Mouse (Mus musculus) liver, embryonic 12.5 days (tissue): Measurements from ENCODE around the gene Mpig6b. TPM values are rescaled to one million over a fixed set of nuclear protein-coding genes. Genes with fewer than 3 reads are reported as not detected.

Experiments
- ATAC-seq: fragments of 200-750 bp; cut with Nextera tagmentation; 2 replicates; pipeline ENCODE4 v1.8.0; 2017; ENCODE audit warnings: moderate number of reproducible peaks, mild to moderate bottlenecking, moderate library complexity
- H3K27ac ChIP-seq: fragments of 300-500 bp; sonication (generic); 2 replicates; pipeline ENCODE4 v1.5.1; 2016; ENCODE audit warnings: mild to moderate bottlenecking
- H3K27me3 ChIP-seq: fragments of 300-500 bp; sonication (generic); replicated peaks from 2 replicates; pipeline ENCODE4 v1.6.1; 2016; ENCODE audit warnings: mild to moderate bottlenecking, moderate library complexity
- H3K36me3 ChIP-seq: fragments of 300-500 bp; sonication (generic); 2 replicates; pipeline ENCODE4 v1.6.1; 2016; ENCODE audit warnings: mild to moderate bottlenecking, moderate library complexity
- H3K4me1 ChIP-seq: fragments of 300-500 bp; sonication (generic); 2 replicates; pipeline ENCODE4 v1.6.1; 2016
- H3K4me2 ChIP-seq: fragments of 300-500 bp; sonication (generic); 2 replicates; pipeline ENCODE4 v1.6.1; 2016; ENCODE audit warnings: mild to moderate bottlenecking, moderate library complexity
- H3K4me3 ChIP-seq: fragments of 300-500 bp; sonication (generic); 2 replicates; pipeline ENCODE4 v1.5.1; 2016; ENCODE audit warnings: mild to moderate bottlenecking, moderate library complexity
- H3K9ac ChIP-seq: fragments of 300-500 bp; sonication (generic); 2 replicates; pipeline ENCODE4 v1.6.1; 2016; ENCODE audit warnings: mild to moderate bottlenecking, moderate library complexity
- H3K9me3 ChIP-seq: fragments of 300-500 bp; sonication (generic); replicated peaks from 2 replicates; pipeline ENCODE4 v1.6.1; 2016; ENCODE audit warnings: mild to moderate bottlenecking, moderate library complexity
- WGBS: fragments of 180-500 bp; shearing (Covaris S2); methylation state at CpG from one replicate; pipeline ENCODE4 v1.1.7; 2016; ENCODE audit not compliant: insufficient replicate concordance; 5-methylcytosine and 5-hydroxymethylcytosine counted together
- polyA plus RNA-seq: library from polyadenylated mRNA; unstranded; fragments of >200 nt; fragmentation: Nextera tagmentation; extraction: Ambion mirVana; gene quantifications from 2 replicates; pipeline ENCODE4 v1.2.1, GENCODE M21; 2016

The Mpig6b gene
- polyA plus RNA-seq, 1 experiment from 2014 or later: 8.7 TPM

DNA sequence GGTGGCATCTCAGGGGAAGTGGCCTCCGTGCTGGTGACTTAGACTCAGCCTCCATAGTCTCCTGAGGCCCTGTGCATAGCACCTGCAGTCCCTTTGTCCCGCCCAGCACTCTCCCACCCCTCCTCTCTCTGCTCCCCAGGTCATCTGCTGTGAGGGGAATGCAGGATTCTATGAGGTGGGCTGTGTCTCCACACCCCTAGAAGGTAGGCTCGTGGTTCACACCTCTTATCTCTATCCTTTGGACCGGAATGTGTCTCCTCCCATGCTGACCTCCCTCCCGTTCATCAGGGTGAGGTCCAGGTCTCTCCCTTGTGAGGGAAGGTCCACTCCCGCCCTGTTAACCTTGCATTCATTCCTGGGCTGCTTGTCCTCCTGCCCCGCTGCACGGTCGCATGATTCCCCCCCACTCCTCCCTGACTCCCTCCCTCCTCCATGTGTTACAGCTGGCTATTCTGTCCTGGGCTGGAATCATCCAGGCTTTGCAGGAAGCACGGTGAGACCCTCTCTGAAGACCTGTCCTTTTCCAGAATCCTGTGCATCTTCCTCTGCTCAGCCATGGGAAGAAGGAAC is 34.3 kb upstream of the Mpig6b start:
- Histone ChIP-seq H3K4me2 (no peak overlapping the region), H3K27ac (no peak overlapping the region), H3K4me1 (peaks cover 50% of the 10 kb centered on the region), H3K9me3 (no peaks in the 10 kb centered on the region), H3K4me3 (no peak overlapping the region), H3K9ac (0 out of 2 replicates have a peak overlapping the region, but pooled peaks have one; percentile 14), H3K36me3 (peaks cover 88% of the 10 kb centered on the region), H3K27me3 (no peaks in the 10 kb centered on the region)
- 66% methylated on average over 10 of the region's 10 CpGs for WGBS
- no peak for ATAC-seq

DNA sequence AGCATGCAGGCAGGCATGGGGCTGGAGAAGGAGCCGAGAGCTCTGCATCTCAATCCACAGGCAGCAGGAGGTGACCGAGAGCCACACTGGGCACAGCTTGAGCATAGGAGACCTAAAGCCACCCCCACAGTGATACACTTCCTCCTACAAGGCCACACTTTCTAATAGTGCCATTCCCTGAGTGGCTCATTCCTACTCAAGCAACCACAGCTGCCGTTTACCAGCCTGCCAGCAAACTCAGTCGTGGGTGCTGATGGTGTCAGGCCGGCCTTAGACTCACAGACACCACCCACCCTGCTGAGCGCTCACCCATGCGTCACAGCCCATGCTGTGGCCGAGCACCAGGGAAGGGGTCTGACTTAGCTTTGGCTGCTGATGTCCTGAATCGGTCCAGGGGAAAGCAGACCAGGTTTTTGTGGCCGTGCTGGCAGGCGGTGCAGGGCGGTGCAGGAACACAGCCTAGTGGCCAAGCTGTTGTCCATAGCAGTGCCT is 31.2 kb upstream of the Mpig6b start:
- Histone ChIP-seq H3K4me2 (no peak overlapping the region), H3K36me3 (peaks cover 100% of the 10 kb centered on the region), H3K4me3 (no peak overlapping the region), H3K27ac (no peak overlapping the region), H3K9ac (no peak overlapping the region), H3K27me3 (no peaks in the 10 kb centered on the region), H3K9me3 (no peaks in the 10 kb centered on the region), H3K4me1 (peaks cover 28% of the 10 kb centered on the region)
- ATAC-seq: no peak
- WGBS: 86% methylated on average over 12 of the region's 12 CpGs

DNA sequence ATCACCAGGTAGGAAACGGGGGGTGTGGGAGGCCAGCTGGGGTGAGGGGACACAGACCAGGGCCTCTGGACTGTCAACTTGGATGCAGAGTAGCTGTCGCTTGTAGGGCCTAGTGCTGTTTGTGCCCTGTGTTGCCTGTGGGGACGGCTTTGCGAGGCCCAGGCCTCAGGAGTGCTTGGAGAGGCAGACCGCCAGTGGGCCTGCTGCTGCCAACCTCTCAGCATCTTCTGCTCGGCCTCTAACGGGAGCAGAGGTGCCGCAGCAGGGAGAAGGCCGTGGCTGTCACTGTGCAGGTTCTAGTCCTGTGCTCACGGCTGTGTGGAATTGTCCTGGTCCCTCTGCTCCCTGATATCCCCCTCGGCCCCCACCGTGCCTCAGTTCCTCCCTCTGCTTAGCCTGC is 30.6 kb upstream of the Mpig6b start:
- Histone ChIP-seq H3K27me3 (no peaks in the 10 kb centered on the region), H3K4me3 (no peak overlapping the region), H3K4me2 (no peak overlapping the region), H3K9me3 (no peaks in the 10 kb centered on the region), H3K27ac (no peak overlapping the region), H3K36me3 (peaks cover 100% of the 10 kb centered on the region), H3K4me1 (peaks cover 31% of the 10 kb centered on the region), H3K9ac (no peak overlapping the region)
- ATAC-seq: no peak
- 89% methylated on average over 12 of the region's 12 CpGs for WGBS

DNA sequence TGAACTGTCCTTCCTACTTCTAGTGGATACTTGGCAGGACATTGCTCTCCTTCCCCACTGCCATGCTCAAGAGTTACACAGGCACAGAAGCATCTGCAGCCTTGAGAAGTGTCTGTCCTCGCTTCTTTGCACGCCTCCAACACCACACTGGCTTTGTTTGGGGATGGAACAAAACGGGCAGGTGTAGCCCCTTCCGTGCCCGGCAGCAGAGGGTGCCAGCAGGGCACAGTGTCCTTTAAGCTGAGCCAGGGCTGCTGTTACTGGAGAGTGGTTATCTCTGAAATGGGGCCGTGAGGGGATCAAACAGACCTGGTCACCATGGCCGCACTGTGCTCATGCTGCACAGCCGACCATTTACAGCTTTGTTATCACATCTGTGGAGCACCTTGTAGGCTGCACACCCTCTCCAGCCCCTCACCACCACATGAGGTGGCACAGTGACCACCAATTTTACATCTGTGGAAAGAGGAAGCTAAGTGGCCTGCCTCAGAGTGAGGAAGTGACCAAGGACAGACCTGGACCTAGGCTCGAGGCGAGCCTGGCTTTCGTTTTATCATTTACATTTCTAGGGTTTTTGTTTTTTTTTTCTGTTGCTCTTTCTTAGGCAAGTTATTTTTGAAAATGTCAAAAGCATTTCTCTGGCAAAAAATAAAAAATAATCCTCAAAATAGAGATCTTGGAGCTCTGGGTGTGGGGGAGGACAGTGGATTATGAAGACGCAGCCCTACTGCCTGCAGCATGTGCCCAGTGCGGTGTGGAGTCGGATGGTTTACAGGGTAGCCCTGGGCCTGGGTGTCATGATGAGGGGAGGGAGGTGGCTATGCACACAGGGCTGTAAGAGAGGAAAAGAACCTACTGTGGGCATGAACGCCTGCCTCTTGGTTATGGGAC is 28.7 kb upstream of the Mpig6b start:
- no peak overlapping the region for H3K4me2 ChIP-seq
- H3K27me3 ChIP-seq: no peaks in the 10 kb centered on the region
- WGBS: 75% methylated on average over 15 of the region's 15 CpGs
- ATAC-seq: no peak
- H3K9ac ChIP-seq: no peak overlapping the region
- H3K27ac ChIP-seq: 0 out of 2 replicates have a peak overlapping the region, but pooled peaks have one; percentile 42
- peaks cover 38% of the 10 kb centered on the region for H3K4me1 ChIP-seq
- H3K9me3 ChIP-seq: no peaks in the 10 kb centered on the region
- H3K4me3 ChIP-seq: no peak overlapping the region
- peaks cover 92% of the 10 kb centered on the region for H3K36me3 ChIP-seq

DNA sequence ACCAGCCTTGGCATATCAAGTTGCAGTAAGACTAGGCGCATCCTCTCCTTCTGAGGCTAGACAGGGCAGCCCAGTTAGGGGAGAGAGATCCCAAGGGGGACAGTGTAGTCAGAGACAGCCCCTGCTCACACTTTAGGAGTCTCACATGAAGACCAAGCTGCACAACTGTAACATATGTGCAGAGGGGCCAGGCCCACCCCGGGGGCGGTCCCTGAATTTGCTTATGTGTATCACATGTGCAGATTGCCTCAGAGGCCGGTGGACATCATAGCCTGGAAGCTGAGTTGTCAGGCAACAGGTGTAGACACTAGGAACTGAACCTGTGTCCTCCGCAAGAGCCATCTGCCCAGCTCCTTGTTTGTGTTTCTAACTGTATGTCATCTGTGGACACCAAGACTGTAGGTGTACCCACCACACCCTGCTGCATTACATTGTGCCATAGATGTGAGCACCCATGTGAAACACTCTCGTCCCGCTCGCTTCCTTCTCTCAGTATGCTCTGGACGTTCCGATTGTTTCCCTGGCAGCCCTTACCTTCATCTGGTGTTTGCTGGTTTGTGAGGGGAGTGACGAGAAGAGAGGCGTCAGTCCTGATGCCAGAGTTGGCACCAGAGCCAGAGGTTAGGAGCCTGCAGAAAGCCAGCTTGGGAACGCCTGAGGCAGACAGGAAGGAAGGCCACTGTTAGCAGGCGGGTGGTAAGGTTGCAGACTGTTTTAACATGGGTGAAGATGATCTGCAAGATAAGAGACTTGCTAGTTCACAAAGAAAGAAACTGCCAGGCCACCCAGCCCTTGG is 26.6 kb upstream of the Mpig6b start:
- Histone ChIP-seq H3K27ac (0 out of 2 replicates have a peak overlapping the region, but pooled peaks have one; percentile 53), H3K9me3 (no peaks in the 10 kb centered on the region), H3K4me3 (no peak overlapping the region), H3K4me1 (peaks cover 36% of the 10 kb centered on the region), H3K27me3 (no peaks in the 10 kb centered on the region), H3K9ac (peak overlapping the region; percentile 6; the same call in 1 of the 2 replicates), H3K4me2 (no peak overlapping the region), H3K36me3 (peaks cover 71% of the 10 kb centered on the region)
- WGBS: 85% methylated on average over 14 of the region's 14 CpGs
- no peak for ATAC-seq

DNA sequence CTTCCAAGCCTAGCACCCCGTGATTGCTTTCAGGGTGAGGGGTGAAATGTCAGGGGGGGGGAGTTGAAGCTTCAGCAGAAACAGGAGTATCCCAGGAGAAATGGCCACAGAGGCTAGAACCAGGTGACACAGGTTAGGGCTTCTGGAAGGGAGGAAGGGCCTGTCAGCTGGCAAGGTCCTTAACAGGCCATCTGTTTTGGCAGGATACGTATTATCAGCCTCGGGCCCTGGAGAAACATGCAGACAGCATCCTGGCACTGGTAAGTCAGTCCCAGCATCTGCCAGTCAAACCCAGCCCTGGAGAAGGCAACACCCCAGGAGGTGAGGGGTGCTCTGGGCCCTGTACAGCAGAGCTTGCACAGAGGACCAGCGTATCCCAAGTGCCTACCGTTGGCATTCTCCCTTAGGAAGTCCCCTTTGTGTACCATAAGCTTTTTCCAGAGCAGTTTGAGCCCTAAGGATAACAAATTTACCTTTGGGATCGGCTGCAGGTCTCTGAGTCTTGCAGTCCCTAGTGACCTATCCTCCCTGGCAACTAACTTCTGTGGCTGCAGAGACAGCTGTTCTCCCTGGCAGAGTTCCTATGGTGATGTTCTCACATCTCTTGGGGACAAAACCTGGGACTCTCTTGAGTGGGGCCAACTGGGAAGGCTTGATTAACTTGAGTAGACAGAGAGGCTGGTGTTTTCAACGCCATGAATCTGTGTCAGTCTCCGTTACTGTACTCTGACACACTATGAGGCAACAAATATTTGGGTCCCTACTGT is 24.4 kb upstream of the Mpig6b start:
- WGBS: 57% methylated on average over 8 of the region's 8 CpGs
- peak; percentile 62 for ATAC-seq

DNA sequence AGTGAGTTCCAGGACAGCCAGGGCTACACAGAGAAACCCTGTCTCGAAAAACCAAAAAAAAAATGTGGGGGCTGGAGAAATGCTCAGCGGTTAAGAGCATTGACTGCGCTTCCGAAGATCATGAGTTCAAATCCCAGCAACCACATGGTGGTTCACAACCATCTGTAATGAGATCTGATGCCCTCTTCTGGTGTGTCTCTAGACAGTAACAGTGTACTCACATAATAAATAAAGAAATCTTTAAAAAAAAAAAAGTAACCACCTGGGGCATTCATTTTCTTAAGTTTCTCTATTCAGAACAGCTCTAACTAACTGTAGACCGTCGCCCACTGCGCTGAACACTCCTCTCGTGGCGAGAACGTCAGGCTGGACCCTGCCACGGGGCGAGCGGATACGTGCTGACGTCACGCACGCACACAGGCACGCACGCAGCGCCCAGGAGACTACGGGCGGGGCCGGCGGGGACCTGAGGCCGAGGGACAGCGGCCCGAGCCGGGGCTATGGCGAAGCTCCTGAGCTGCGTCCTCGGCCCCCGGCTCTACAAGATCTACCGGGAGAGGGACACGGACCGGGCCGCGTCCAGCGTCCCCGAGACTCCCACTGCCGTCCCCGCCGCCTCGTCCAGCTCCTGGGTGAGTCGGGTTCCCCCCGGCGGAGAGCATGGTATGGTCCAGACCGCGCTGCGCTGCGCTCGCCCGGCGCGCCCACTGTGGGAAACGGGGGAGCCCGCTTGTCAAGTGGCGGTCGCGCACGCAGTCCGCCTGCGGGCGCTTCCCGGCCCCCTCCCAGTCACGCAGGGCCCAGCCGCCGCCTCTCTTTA is 23.1 kb upstream of the Mpig6b start, which contains the start of gene Abhd16a:
Gene Abhd16a, plus strand, starts transcription at position 439 of the 820 bp plus-strand sequence.
- no peaks in the 10 kb centered on the region for H3K9me3 ChIP-seq
- H3K4me2 ChIP-seq: peak within 1 kb of the TSS; percentile 78
- peak within 1 kb of the TSS; percentile 95 for H3K27ac ChIP-seq
- no peaks in the 10 kb centered on the region for H3K27me3 ChIP-seq
- peak within 1 kb of the TSS; percentile 72 for H3K4me3 ChIP-seq
- peaks cover 35% of the 10 kb centered on the region for H3K36me3 ChIP-seq
- ATAC-seq: peak; percentile 97
- peak within 1 kb of the TSS; percentile 86 for H3K9ac ChIP-seq
- WGBS: 1% methylated on average over 61 of the region's 67 CpGs
- peaks cover 48% of the 10 kb centered on the region for H3K4me1 ChIP-seq

More for the DNA sequence above, 24.4 kb upstream of the Mpig6b start:
- H3K4me2 ChIP-seq: peak overlapping the region; percentile 78
- H3K9ac ChIP-seq: peak overlapping the region; percentile 86
- peaks cover 41% of the 10 kb centered on the region for H3K4me1 ChIP-seq
- peak overlapping the region; percentile 95 for H3K27ac ChIP-seq
- H3K9me3 ChIP-seq: no peaks in the 10 kb centered on the region
- H3K36me3 ChIP-seq: peaks cover 49% of the 10 kb centered on the region
- peak overlapping the region; percentile 72 for H3K4me3 ChIP-seq
- no peaks in the 10 kb centered on the region for H3K27me3 ChIP-seq

DNA sequence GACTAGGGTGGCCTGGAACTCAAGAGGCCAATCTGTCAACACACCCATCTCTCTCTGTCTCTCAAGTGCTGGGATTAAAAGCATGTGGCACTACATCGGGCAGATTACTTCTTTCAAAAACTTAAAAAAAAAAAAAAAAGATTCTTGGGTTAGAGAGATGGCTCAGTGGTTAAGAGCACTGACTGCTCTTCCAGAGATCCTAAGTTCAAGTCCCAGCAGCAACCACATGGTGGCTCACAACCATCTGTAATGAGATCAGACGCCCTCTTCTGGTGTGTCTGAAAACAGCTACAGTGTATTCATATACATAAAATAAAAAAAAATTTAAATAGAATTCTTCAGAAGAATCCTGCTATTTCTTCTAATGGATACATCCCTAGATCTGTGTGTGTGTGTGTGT is 22.2 kb upstream of the Mpig6b start:
- Histone ChIP-seq H3K9ac (no peak overlapping the region), H3K9me3 (no peaks in the 10 kb centered on the region), H3K4me3 (no peak overlapping the region), H3K36me3 (peaks cover 27% of the 10 kb centered on the region), H3K27me3 (no peaks in the 10 kb centered on the region), H3K4me2 (no peak overlapping the region; the same call in 1 of the 2 replicates), H3K27ac (no peak overlapping the region), H3K4me1 (peaks cover 48% of the 10 kb centered on the region)
- ATAC-seq: no peak
- WGBS: 45% methylated on average over 2 of the region's 2 CpGs

DNA sequence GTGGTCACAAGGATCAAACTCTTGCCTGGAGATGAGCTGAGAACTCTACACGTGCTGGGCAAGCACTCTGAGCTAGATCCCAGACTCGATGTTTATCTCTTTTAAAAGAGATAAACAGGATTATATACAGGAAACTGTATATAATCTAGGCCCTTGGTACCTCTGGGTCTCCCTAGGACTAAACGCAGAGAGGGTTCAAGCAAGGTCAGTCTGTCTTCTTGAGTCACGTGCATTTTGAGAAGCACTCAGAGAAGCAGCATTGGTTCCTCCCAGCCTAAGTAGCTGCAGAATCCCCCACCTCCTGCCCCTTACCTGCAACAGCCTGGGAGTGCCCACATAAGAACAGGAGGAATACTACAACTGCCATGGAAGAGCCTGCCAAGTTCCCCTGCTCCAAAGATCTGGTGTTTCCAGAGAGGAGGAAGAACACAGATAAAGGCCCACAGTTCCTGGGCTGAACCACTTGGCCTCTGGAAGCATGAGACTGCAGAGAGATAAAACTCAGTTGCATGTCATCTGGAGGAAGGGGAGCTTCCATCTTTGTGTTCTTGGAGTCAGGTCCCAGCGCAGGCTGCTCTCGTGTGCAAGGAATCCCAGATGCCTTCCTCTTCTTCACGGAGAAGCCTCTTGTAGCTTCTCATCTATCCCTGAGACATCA is 19.4 kb upstream of the Mpig6b start, which contains the start of gene Ly6g6f:
Gene Ly6g6f, minus strand, starts transcription at position 403 of the 658 bp plus-strand sequence.
- Histone ChIP-seq H3K27me3 (0 out of 2 replicates have a peak, but pooled peaks cover 4% of the 10 kb centered on the region), H3K4me1 (peaks cover 34% of the 10 kb centered on the region), H3K9ac (0 out of 2 replicates have a peak within 1 kb of the TSS, but pooled peaks have one; percentile 13), H3K4me3 (no peak within 1 kb of the TSS), H3K4me2 (no peak within 1 kb of the TSS), H3K36me3 (no peaks in the 10 kb centered on the region), H3K9me3 (no peaks in the 10 kb centered on the region), H3K27ac (peak within 1 kb of the TSS; percentile 33; the same call in 1 of the 2 replicates)
- WGBS: 38% methylated on average over 7 of the region's 7 CpGs
- no peak for ATAC-seq

DNA sequence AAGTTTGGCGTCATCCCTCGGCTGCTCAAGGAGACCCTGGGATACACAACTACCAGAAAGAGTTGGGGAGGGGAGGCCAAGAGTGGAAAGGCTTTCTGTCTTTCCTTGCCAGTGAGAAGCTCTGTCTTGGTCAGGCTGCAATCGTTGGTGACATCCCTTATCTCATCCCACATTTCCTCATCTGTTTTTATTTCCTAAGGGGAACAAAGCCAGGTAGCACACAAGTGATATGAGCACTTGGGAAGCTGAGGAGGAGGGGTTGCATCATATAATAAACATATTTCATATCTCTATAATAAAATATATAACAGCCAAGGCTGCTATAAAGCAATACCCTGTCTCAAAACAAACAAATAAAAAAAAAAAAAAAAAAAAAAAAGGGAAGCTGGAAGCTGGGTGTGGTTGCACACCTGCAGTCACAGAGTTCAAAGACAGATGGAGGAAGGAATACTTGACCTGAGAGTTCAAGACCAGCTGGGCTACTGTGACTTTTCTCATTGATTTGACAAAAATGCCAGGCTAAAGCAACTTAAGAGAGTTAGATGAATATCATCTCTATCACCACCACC is 18.0 kb upstream of the Mpig6b start:
- no peak overlapping the region for H3K4me2 ChIP-seq
- no peaks in the 10 kb centered on the region for H3K36me3 ChIP-seq
- 39% methylated on average over 3 of the region's 3 CpGs for WGBS
- H3K9me3 ChIP-seq: no peaks in the 10 kb centered on the region
- no peak overlapping the region for H3K27ac ChIP-seq
- ATAC-seq: no peak
- H3K4me1 ChIP-seq: peaks cover 40% of the 10 kb centered on the region
- no peak overlapping the region for H3K9ac ChIP-seq
- no peak overlapping the region for H3K4me3 ChIP-seq
- 0 out of 2 replicates have a peak, but pooled peaks cover 4% of the 10 kb centered on the region for H3K27me3 ChIP-seq
